Mouse (Mus musculus): ENCODE data around the gene Usmg5. TPM values are rescaled to one million over a fixed set of nuclear protein-coding genes. Genes with fewer than 3 reads are reported as not detected.

Usmg5 gene
- polyA plus RNA-seq, 1 experiment: 1,106 TPM

- H3K79me3 ChIP-seq (ENCODE audit: low read depth): peaks cover 10% of the 10 kb centered on the region
- H3K36me3 ChIP-seq (ENCODE audit: control insufficient read depth, insufficient read depth): peaks cover 24% of the 10 kb centered on the region
- TF ChIP-seq MAX (IDR thresholded peaks at IDR 0.05) (peak; percentile 31), MYOG (IDR thresholded peaks at IDR 0.05; ENCODE audit: control insufficient read depth, extremely low read depth, insufficient read length) (no peak), MYOD1 (IDR thresholded peaks at IDR 0.05; ENCODE audit: control insufficient read depth, insufficient read length, low read depth) (no peak), USF1 (IDR thresholded peaks at IDR 0.05; ENCODE audit: low read depth) (no peak), FOSL1 (IDR thresholded peaks at IDR 0.05; ENCODE audit: insufficient read depth, low read length, poor library complexity, severe bottlenecking) (no peak)
- H3K27me3 ChIP-seq (ENCODE audit: control insufficient read depth, insufficient read depth, insufficient read length): no peaks in the 10 kb centered on the region
- H3K79me2 ChIP-seq (ENCODE audit: control insufficient read depth, insufficient read depth): peaks cover 36% of the 10 kb centered on the region
- peak overlapping the region; percentile 78 for H3K4me3 ChIP-seq (ENCODE audit: insufficient read depth, poor library complexity, severe bottlenecking)
- H3ac ChIP-seq (ENCODE audit: control insufficient read depth, insufficient read length, low read depth): peak overlapping the region; percentile 97
These were observed 22.4 kb downstream of the Usmg5 start for GRCm38 (mm10) chr19:47067924-47068611.

GRCm38 (mm10) chr19:47067096-47067882, 23.2 kb downstream of the Usmg5 start, which contains the start of gene Taf5:
Taf5 (plus strand) TSS chr19:47067746.
- peaks cover 16% of the 10 kb centered on the region for H3K36me3 ChIP-seq (ENCODE audit: control insufficient read depth, insufficient read depth)
- peak within 1 kb of the TSS; percentile 97 for H3ac ChIP-seq (ENCODE audit: control insufficient read depth, insufficient read length, low read depth)
- peaks cover 10% of the 10 kb centered on the region for H3K79me3 ChIP-seq (ENCODE audit: low read depth)
- no peak for TF ChIP-seq MYOD1 (IDR thresholded peaks at IDR 0.05; ENCODE audit: control insufficient read depth, insufficient read length, low read depth)
- peak; percentile 94 for TF ChIP-seq MAX (IDR thresholded peaks at IDR 0.05)
- peak within 1 kb of the TSS; percentile 78 for H3K4me3 ChIP-seq (ENCODE audit: insufficient read depth, poor library complexity, severe bottlenecking)
- H3K79me2 ChIP-seq (ENCODE audit: control insufficient read depth, insufficient read depth): peaks cover 36% of the 10 kb centered on the region
- no peaks in the 10 kb centered on the region for H3K27me3 ChIP-seq (ENCODE audit: control insufficient read depth, insufficient read depth, insufficient read length)

GRCm38 (mm10) chr19:47065860-47066259, 24.6 kb downstream of the Usmg5 start:
- Histone ChIP-seq H3ac (ENCODE audit: control insufficient read depth, insufficient read length, low read depth) (no peak overlapping the region), H3K4me3 (ENCODE audit: insufficient read depth, poor library complexity, severe bottlenecking) (no peak overlapping the region), H3K36me3 (ENCODE audit: control insufficient read depth, insufficient read depth) (peaks cover 6% of the 10 kb centered on the region), H3K79me3 (ENCODE audit: low read depth) (peaks cover 10% of the 10 kb centered on the region), H3K27me3 (ENCODE audit: control insufficient read depth, insufficient read depth, insufficient read length) (no peaks in the 10 kb centered on the region), H3K79me2 (ENCODE audit: control insufficient read depth, insufficient read depth) (peaks cover 29% of the 10 kb centered on the region)
- TF ChIP-seq FOSL1 (IDR thresholded peaks at IDR 0.05; ENCODE audit: insufficient read depth, low read length, poor library complexity, severe bottlenecking) (no peak), MYOD1 (IDR thresholded peaks at IDR 0.05; ENCODE audit: control insufficient read depth, insufficient read length, low read depth) (no peak), MAX (IDR thresholded peaks at IDR 0.05) (no peak), USF1 (IDR thresholded peaks at IDR 0.05; ENCODE audit: low read depth) (no peak), CEBPB (IDR thresholded peaks at IDR 0.05; ENCODE audit: low read depth) (no peak), CTCF (IDR thresholded peaks at IDR 0.05; ENCODE audit: control insufficient read depth, insufficient read depth, insufficient read length) (no peak)

GRCm38 (mm10) chr19:47057684-47058083, 32.8 kb downstream of the Usmg5 start:
- Histone ChIP-seq H3ac (ENCODE audit: control insufficient read depth, insufficient read length, low read depth) (no peak overlapping the region), H3K4me3 (ENCODE audit: insufficient read depth, poor library complexity, severe bottlenecking) (no peak overlapping the region), H3K36me3 (ENCODE audit: control insufficient read depth, insufficient read depth) (no peaks in the 10 kb centered on the region), H3K79me2 (ENCODE audit: control insufficient read depth, insufficient read depth) (no peaks in the 10 kb centered on the region), H3K27me3 (ENCODE audit: control insufficient read depth, insufficient read depth, insufficient read length) (no peaks in the 10 kb centered on the region), H3K79me3 (ENCODE audit: low read depth) (no peaks in the 10 kb centered on the region)
- no peak for TF ChIP-seq MAX (IDR thresholded peaks at IDR 0.05)

- H3K36me3 ChIP-seq (ENCODE audit: control insufficient read depth, insufficient read depth): peaks cover 3% of the 10 kb centered on the region
- peaks cover 14% of the 10 kb centered on the region for H3K79me2 ChIP-seq (ENCODE audit: control insufficient read depth, insufficient read depth)
- H3K79me3 ChIP-seq (ENCODE audit: low read depth): peaks cover 14% of the 10 kb centered on the region
- H3K27me3 ChIP-seq (ENCODE audit: control insufficient read depth, insufficient read depth, insufficient read length): no peaks in the 10 kb centered on the region
- TF ChIP-seq MYOG (IDR thresholded peaks at IDR 0.05; ENCODE audit: control insufficient read depth, extremely low read depth, insufficient read length) (no peak), USF1 (IDR thresholded peaks at IDR 0.05; ENCODE audit: low read depth) (no peak), CTCF (IDR thresholded peaks at IDR 0.05; ENCODE audit: control insufficient read depth, insufficient read depth, insufficient read length) (no peak), CEBPB (IDR thresholded peaks at IDR 0.05; ENCODE audit: low read depth) (no peak), FOSL1 (IDR thresholded peaks at IDR 0.05; ENCODE audit: insufficient read depth, low read length, poor library complexity, severe bottlenecking) (no peak), MYOD1 (IDR thresholded peaks at IDR 0.05; ENCODE audit: control insufficient read depth, insufficient read length, low read depth) (no peak), MAX (IDR thresholded peaks at IDR 0.05) (no peak)
- H3K4me3 ChIP-seq (ENCODE audit: insufficient read depth, poor library complexity, severe bottlenecking): no peak overlapping the region
- no peak overlapping the region for H3ac ChIP-seq (ENCODE audit: control insufficient read depth, insufficient read length, low read depth)
These were observed 37.0 kb downstream of the Usmg5 start for GRCm38 (mm10) chr19:47053471-47053870.

- Histone ChIP-seq H3K36me3 (ENCODE audit: control insufficient read depth, insufficient read depth) (peaks cover 9% of the 10 kb centered on the region), H3K4me3 (ENCODE audit: insufficient read depth, poor library complexity, severe bottlenecking) (no peak overlapping the region), H3K79me3 (ENCODE audit: low read depth) (peaks cover 15% of the 10 kb centered on the region), H3ac (ENCODE audit: control insufficient read depth, insufficient read length, low read depth) (no peak overlapping the region), H3K79me2 (ENCODE audit: control insufficient read depth, insufficient read depth) (peaks cover 14% of the 10 kb centered on the region), H3K27me3 (ENCODE audit: control insufficient read depth, insufficient read depth, insufficient read length) (no peaks in the 10 kb centered on the region)
- TF ChIP-seq MAX (IDR thresholded peaks at IDR 0.05) (no peak), MYOD1 (IDR thresholded peaks at IDR 0.05; ENCODE audit: control insufficient read depth, insufficient read length, low read depth) (no peak), MYOG (IDR thresholded peaks at IDR 0.05; ENCODE audit: control insufficient read depth, extremely low read depth, insufficient read length) (no peak), CTCF (IDR thresholded peaks at IDR 0.05; ENCODE audit: control insufficient read depth, insufficient read depth, insufficient read length) (no peak), CEBPB (IDR thresholded peaks at IDR 0.05; ENCODE audit: low read depth) (no peak), USF1 (IDR thresholded peaks at IDR 0.05; ENCODE audit: low read depth) (no peak), FOSL1 (IDR thresholded peaks at IDR 0.05; ENCODE audit: insufficient read depth, low read length, poor library complexity, severe bottlenecking) (no peak)
These were observed 37.5 kb downstream of the Usmg5 start for GRCm38 (mm10) chr19:47052927-47053326.
